Mouse (Mus musculus) urinary bladder, postnatal 14 days (tissue): ENCODE measurements around the gene Hspb11.
A peak's percentile ranks its signal among the peaks of the same experiment; 100 is the strongest.

Source experiments
- DNase-seq: peaks from one replicate; pipeline ENCODE4 v3.0.0; 2021; ENCODE audit warnings: low spot score

The Hspb11 gene

DNA sequence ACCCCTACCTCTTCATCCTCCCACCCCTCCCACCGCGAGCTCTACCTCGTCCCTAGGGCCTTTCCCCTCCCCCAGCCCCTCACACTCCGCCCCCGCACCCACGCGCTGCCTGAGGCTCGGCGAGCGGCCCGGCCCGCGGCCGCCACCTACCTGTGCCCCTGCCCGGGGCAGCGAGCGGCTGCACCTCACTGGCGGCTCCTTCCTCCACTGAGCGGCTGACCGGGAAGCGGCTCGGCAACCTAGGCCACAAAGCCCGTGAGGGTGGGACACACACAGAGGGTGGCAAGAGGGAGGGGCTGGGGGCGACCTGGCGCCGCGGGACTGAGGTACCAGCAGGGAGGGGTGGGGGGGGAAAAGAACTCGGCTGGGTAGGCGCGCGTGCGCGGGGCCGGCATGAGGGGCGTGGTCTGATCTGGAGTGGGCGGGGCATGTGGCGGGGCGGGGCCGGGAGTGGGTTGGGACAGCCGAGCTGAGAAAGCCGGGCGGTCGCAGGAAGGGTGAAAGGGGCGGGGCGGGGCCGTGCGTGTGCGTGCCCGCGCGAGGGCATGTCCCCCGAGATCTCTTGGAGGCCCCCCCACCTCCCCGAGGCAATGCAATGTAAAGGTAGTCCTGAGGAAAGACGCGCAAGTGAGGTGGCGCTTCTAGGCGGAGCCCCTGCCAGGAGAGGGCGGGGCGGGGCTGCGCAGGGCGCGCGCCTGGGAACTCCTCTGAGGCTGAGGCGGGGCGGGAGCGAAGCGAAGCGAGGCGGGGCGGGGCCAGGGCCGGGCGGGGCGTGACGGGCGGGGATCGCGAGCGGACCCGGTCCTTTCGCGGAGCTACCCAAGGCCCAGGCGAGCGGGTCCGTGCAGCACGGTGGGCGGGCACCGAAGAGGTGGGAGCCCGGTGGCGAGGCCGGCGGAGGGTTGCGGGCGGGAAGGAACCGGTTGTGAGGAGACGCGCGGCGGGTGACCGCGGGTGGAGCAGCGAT lies at the start of gene Hspb11, which contains the start of gene Lrrc42:
Hspb11 (plus strand) TSS at position 469 of the 967 bp plus-strand sequence.
Lrrc42 (minus strand) TSS at position 408 of the 967 bp plus-strand sequence.
- DNase-seq: peak; percentile 96

GRCm38 (mm10) chr4:107207016-107207415 lies 46.4 kb upstream of the Hspb11 start:
- DNase-seq: no peak

DNA sequence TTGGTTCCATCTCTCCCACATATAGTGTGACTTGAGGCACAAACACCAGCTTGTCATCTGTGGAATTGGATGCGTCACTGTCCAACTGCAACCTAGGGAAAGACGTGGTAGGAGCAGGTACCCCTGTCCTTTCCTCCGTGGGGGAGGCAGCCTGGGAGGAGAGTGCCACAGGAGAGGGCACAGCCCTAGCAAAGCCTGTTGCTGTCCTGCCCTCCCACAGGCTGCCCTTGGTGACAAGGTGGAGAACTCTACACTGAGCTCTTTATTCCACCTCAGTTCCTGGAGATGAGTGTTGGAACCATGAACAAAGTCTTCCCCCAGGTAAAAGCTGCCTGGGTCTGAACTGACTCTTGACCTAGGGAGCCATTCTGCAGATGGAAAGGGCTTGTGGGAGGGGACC lies 44.5 kb upstream of the Hspb11 start, which contains the start of gene Ldlrad1:
Ldlrad1 (plus strand) TSS at position 301 of the 400 bp plus-strand sequence.
- no peak for DNase-seq

DNA sequence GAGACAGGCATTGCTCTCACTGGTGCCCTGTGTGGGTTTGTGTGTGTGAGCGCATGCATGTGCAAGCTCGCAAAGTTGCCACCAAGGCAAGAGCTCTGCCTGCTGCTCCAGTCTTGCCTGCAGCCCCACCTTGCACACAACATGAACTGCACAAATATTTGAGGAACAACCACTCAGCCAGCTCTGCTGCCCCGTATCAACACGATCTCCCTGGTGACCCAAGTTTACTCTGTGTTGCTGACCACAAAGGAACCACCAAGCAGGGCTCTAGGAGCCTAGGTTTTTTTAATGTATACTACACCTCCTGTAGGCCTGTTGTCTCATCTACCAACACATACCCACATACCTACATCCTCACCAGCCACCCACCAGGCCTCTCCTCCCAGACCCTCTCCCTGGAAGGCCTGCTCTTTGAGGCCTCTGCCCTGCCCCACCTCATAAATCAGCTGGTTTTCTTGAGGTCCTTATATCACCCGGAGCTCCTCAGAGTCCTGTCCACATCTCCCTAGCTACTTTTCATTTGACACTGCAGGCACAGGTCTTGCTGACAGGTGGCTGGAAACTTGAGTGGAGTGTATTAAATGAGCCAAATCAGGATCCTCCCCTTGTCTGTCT lies 42.8 kb upstream of the Hspb11 start:
- DNase-seq: peak; percentile 69

DNA sequence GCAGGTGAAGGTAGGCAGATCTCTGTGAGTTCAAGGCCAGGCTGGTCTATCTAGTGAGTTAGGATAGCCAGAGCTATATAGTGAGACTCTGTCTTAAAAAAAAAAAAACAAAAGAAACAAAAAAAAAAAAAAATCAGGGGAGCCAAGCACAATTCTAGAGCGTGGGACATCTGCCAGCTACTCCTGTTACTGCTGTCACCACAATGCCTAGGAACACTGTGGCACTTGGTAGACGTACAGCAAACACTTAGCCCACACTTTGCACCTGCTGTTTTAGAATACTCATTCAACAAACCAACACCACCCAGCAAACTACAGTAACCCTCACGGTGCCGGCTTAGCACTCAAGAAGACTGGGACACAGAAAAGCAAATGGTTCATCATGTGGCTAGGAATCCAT lies 41.9 kb upstream of the Hspb11 start:
- DNase-seq: no peak

DNA sequence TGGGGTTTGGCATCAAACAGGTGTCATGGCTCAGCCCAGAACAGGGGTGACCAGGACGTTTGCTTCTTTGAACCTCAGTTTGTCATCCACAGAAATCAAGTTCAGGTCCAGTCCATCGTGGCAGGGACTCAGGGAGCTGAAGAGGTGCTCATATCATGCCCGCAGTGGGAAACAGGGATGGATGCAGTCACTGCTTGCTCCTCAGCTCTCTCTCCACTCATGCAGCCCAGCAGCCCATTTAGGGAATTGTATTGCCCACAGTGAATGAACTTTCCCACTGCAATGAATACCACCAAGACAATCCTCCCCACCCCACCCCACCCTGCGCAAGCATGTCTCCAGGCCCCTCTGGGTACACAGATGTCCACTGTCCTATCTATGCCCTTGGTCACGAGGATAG lies 41.5 kb upstream of the Hspb11 start:
- DNase-seq: no peak

DNA sequence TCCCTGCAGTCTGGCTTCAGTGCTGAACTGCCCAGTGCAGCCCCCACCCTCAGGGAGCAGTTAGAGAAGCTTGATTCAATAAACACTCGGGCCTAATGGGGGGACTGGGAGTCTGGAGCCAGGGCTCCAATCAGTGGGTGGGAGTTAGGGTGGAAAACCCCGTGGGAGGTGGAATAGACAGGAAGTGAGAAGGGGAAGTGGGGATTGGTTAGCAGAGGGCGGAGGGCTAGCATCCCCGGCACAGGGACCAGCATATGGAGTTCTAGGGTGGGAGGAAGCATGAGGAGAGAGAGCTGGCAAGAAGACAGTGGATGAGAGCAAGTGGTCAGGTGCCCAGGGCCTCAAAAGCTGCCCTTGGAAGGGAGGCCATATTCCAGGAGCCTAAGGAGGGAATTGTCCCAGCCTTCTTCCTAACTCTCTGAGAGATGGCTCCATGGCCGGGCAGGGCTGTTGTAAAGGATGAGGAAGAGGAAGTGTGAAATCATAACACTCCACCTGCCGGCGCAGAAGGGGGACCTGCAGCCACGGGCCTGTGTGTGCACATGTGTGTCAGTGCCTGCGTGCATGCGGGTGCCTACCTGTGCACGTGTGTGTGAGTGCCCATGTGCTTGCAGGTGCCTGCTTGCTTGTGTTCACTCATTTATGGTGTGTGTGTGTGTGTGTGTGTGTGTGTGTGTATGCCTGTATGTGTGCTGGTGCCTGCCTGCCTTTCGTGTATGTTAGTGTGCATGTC lies 39.9 kb upstream of the Hspb11 start:
- no peak for DNase-seq

- DNase-seq: no peak
These were observed 35.8 kb upstream of the Hspb11 start for GRCm38 (mm10) chr4:107217574-107217973.

GRCm38 (mm10) chr4:107221524-107221923 lies 31.9 kb upstream of the Hspb11 start:
- peak; percentile 21 for DNase-seq

DNA sequence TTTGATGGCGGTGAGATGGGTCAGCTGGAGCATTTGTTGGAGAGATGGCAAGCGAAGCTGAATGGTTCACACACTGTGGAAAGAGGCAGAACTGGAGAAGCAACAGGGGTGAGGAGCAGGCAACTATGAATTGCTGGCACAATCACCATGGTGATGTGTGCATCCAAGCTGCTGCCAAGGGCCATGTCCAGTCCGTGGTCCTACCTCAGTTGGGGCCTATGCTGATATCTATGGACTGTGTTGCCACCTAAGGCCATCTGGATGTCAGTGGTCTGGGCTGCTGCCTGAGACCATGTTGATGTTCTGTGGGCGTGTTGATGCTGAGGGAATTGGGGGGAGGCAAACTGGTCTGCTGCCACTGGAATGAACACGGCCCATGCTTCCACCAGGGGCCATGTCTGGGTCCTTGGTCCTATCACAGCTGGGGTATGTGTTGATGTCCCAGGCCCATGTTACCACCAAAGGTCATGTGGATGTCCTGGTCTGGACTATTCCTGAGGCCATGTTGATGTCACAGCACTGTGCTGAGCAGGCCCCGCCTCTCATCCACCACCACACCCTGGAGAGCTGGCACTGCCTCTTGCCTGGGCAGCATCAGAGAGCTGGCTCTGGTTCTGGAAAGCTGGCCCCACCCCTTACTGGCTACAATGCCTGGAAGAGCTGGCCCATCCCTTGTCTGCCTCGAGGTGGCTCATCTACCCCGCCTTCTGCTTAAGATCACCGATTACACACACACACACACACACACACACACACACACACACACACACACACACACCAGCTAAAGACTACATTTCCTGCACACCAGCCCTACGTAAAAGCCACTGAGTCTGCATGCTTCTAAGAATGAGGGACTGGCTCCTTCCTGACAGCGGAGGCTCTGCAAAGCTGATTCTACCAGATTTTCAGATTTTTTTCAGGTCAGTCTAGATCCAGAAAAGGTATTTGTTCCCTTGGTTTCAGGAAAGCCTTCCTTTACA lies 29.9 kb upstream of the Hspb11 start:
- DNase-seq: peak; percentile 66

DNA sequence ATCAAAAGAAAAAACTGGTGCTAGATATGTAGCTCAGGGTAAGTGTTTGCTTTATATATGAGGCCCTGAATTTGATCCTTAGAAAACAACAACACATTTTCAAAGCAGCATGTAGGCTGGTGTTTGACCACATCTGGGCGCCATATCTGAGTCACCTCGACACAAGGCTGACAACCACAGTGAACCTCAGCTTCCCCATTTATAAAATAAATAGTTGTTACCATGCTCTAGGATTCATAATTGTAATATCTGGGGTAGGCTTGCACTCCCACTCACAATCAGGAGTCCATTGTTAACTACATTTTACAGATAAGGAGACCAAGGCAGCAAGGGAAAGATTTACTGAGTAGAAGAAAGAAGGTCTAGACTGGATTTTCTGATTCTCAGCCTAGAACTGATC lies 27.1 kb upstream of the Hspb11 start:
- DNase-seq: no peak

DNA sequence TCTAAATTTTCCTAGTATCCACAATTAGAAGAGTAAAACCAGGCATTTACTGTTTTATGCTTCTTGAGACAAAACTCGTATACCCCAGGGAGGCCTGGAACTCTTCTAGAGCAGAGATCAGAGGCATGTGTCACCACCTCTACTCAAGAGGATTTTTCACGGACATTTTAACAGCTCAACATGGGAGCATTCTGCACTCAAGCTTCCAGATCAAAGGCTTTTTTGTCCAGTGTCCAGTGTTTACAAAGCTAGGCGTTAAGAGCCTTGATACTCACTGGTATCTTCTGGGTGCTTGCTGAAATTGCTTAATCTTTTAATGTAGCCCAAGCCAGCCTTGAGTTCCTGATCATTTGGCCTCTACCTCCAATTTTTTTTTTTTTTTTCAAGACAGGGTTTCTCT lies 21.2 kb upstream of the Hspb11 start:
- DNase-seq: no peak

- no peak for DNase-seq
These were observed 15.1 kb upstream of the Hspb11 start for GRCm38 (mm10) chr4:107238253-107238652.

- DNase-seq: no peak
These were observed 13.2 kb upstream of the Hspb11 start for GRCm38 (mm10) chr4:107240196-107240595.

DNA sequence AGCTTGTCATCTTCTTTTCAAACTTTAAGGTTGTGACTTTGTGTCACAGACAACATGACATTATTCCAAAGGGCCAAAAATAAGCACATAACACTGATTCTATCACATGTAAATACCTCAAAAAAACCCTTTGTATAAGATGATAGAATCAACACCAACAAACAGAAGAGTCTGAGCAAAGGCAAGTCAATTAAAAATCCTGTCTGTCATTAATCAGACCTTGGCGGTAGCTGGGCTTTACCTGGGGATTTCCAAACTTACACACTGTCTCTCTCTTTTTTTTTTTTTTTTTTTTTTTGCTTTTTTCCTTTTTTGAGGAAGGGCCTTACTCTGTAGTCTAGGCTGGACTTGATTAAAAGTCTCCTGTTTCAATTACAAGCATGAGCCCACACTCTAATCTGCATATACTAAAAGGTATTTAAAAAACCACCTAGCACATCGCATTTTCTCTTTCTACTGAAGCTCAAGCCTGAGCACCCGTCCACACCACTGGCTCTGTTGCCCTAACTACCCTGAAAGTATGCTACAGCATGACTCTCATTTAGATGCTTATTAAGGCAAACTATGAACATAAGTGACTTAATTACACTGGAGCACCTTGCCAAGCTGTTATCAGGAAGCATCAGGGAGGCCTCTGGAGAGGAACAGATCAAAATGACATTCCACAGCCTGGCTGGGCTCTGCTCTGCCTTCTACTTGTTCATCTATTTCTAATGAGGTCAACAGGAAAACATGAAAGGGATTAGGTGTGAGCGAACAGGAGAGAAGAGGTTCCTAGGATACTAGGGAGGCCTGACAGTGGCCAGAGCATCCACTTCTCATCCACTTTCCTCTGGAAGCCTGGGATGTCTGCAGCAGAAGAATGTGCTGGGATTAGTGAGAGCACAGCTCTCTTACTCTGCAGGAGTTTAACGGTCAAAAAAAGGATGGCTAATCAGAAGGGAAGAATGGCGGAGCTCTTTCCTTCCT lies 9.7 kb upstream of the Hspb11 start:
- DNase-seq: no peak

- DNase-seq: no peak
These were observed 8.0 kb upstream of the Hspb11 start for GRCm38 (mm10) chr4:107245368-107245767.

DNA sequence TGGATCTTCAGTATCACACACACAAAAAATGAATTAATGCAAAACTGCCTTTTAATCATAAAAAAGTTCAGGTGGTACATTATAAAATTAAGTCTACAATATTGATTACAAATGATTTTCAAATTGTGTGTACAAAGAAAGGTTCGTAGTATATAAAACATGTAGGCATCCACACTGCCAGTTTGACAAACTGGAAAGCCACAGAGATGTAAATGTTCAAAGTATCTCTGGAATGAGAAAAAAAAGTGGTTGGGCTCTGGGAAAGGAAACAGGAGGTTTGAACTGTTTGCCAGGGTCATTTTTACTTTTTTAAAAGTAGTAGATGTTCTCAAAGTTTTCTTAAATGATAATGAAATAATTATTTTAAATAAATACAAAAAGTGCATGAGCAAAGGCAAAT lies 7.4 kb upstream of the Hspb11 start:
- no peak for DNase-seq

GRCm38 (mm10) chr4:107247110-107247509 lies 6.3 kb upstream of the Hspb11 start:
- DNase-seq: no peak

GRCm38 (mm10) chr4:107248061-107248460 lies 5.3 kb upstream of the Hspb11 start:
- no peak for DNase-seq

DNA sequence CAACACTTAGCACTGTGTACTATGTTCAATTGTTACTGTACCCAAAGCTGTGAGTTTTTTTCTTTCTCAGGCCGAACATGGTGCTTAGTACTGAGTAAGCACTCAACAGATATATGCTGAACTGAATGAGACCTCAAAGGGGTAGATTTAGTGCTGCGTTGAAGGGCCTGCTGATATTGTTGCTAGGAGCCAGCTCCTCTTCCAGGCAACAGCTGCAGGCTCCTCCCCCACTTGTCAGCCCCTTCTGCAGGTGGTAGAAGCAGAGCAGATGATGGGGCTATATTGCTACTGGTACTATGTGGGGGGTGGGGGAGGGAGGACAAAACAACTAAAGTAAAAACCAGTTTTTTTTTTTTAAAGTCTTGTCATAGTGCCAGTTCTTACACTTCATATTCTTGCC lies 3.9 kb upstream of the Hspb11 start:
- DNase-seq: no peak
